Mouse (Mus musculus): ENCODE measurements around the gene 4931422A03Rik.
A peak's percentile ranks its signal among the peaks of the same experiment; 100 is the strongest.
"Not testable (repeated sequence)": the region's sequence is repeated elsewhere in the genome, so short reads cannot be mapped to it uniquely, and the experiment has no call there.

Gene 4931422A03Rik

DNA sequence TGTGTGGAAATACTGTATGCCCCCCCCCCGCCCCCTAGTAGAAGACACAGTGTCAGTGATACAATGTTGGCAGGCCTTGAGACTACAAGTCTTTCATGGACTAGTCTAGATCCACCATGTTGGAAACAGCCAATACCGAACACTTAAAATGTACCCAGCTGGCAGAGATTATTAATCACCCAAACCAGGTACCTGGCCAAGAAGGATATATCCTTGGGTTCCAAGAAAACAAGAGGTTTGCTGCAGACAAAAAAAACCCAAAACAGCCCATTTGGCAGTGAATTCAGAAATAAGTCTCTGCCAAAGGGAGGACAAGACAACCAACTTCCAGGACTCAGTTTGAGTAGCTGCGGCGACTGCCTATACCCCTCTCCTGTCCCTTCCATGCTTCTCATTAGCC is 3.5 kb downstream of the 4931422A03Rik start:
- no peak for DNase-seq

DNA sequence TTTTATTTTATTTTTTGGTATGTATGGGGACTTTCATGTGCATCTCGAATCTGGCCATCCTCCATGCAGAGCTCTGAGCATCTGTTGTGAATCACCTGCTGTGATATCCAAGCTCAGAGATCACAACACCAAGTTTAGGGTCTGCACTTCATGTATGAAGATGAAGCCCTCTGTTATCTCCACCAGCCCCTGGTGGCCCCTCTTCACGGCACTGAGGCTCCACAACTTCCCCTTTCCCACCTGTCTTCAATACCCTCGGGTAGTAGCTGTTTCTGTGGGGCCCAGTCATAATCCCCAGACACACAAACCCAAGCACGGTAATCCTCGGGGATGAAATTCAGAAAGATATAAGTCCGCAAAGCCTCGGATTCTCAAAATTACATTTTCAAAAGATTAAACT is 5.1 kb downstream of the 4931422A03Rik start:
- no peak for DNase-seq

DNA sequence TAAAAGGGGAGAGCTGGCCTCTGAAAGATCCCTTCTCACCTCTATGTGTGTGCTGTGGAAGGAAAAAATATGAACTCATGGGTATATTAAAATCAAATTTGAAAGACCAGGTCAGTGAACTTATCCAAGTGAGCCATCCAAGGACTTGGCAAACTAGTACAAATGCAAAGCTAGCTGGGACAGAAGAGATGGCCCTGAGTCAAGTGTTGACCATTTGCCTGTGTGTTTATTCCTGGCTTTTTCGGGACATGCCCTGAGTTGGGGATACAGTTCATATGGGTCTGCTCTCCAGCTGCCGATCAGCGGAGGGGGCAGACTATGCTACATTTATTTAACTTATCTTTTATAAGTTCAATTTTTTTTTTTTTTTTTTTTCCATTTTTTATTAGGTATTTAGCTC is 19.3 kb downstream of the 4931422A03Rik start:
- not testable (repeated sequence) for DNase-seq

DNA sequence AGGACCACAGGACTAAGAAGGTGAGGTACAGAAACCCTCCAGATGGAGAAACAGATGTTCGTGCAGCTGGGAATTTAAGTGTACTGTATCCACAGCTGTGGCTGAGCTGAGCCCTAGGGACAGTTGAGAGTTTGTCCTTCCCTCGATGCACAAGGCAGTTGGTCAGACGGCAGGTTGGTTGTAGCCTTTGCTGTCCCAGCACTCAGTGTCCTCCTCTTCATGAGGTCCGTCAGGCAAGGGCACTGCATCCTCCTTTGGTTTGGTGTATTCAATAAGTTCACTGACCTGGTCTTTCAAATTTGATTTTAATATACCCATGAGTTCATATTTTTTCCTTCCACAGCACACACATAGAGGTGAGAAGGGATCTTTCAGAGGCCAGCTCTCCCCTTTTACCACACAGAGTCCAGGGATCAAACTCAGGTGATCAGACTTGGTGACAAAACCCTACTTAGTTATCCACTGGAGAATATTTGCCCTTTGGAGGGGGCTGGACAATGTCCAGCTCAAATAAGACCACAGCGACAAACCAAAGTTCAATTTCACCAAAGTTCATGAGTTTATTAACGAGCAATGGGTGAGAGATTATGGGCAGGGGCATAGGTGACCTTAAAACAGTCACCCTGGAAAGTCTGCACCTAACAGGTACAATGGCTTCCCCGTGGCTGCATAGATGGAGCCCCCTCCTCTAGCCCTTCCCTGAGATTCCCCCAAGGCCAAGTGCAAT is 20.2 kb downstream of the 4931422A03Rik start:
- DNase-seq, result no peak

DNA sequence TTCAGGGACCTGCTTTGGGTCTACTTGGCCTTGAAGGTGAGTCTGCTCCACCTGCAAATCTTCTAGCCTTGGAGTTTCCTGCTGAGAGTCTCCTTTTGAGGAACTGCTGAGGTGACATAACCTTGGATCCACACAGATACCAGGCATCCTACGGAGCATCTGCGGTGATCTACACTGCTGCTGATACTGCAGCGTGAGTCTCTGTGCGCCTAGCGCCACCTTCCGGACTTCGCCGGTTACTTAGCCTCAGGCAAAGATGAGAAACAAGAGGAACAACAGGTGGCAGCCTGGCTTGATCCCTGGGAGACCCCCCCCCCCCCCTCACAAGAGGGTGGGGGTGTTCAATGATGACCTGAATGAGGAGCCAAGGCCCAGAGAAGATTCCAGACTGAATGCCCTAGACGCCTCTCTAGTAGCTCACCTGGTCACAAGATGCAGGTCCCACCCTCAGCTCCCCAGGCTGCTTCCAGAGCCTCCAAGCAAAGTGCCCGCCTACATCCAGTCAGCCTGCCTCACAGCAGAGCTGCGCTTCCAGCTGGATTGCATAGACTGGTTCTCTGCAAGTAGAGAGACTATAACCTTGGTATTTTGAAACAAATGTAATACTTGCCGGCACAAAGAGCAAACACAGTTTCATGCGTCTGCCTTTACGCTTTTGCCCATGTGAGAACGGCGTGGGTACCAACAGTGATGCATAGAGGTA is 25.3 kb downstream of the 4931422A03Rik start:
- peak; percentile 22 for DNase-seq

DNA sequence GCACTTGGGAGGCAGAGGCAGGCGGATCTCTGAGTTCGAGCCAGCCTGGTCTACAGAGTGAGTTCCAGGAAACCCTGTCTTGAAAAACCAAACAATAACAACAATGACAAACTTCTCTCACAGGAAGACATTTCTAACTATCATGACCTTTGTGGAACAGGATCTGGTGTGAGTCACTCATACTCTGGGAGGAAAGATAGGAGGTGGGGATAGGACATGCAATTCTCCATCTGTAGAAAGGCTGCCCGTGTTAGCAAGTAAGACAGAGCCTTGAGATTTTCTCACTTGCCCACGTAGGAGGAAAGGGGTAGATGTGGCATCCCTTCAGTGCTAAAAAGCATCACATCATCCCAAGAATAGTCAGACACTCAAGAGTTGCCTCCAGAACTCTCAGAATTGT is 26.3 kb downstream of the 4931422A03Rik start:
- DNase-seq, result no peak

DNA sequence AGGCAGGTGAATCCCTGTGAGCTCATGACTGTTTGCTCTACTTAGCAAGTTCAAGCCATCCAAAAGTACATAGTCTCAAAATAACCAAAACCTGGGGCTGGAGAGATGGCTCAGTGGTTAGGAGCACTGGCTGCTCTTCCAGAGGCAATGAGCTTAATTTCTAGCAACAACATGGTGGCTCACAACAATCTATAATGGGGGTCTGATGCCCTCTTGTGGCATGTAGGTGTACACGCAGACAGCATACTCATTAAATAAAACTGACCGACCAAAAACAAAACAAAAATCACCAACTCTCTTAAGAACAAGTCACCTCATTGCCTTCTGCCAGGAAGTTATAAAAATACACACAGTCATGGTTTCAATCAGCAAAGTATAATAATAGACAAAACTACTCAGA is 27.1 kb downstream of the 4931422A03Rik start:
- no peak for DNase-seq

DNA sequence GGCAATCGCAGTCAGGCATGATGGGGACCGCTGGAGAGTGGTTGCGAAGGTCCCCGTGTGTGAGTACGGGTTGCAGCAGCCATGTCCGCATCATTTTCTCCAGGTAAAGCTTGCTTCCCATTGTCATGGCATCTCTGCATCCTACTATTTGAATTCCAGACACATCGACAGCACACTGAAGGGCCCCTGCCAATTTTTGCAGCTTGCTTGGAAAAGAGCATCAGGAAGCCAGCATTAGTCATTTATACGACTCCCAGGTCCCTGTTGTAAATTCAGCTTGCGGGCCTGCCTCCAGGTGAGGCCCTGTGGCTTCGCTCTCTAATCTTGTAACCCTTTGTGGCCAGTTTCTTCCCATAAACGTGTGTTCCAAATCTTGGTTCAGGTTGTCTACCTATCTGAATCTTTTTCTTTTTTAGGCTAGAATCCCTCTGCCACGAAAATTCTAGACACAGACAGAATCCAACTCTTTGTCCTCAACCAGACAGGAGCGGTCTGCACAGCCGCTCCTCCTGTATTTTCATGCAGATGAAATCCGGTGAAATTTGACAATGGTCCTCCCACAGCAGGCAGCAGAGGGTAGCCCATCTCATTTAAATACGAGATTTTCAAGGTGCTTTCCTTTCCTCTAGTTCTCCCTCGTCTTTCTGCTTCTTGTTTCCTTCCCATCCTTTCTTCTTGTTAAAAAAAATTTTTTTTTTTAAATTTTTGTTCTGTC is 35.4 kb downstream of the 4931422A03Rik start:
- no peak for DNase-seq

DNA sequence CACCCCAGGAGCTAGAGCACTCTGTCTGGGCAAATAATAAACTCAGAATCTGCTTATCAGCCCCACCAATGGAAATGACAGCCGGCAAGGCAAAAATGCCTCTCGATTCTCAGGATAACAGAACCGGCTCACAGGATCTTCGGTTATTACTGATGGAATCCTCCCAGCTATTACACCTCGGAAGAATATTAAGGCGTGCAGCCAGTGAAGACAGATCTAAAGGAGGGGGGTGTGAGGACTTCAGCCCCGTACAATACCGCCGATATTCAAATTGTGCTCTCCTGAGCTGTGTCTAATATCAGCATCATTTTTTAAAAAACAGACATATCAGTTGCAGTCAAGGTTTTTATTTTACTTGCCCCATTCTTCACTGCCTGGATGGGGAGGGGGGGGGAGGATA is 36.0 kb downstream of the 4931422A03Rik start:
- no peak for DNase-seq

DNA sequence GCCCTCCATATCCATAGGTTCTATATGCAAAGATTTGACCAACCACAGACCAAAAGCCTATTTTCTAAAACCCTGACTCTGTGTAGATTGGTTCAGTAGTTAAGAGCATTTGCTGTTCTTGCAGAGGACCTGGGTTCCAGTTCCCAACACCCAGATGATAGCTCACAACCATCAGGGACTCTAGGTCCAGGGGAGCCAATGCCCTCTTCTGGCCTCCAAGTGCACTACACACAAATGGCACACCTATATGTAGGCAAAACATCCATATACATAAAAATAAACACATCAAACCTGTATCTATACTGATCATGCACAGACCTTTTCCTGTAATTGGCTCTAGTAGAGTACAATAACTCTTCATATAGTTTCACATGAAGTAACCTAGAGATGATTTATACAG is 36.9 kb downstream of the 4931422A03Rik start:
- DNase-seq, result no peak

DNA sequence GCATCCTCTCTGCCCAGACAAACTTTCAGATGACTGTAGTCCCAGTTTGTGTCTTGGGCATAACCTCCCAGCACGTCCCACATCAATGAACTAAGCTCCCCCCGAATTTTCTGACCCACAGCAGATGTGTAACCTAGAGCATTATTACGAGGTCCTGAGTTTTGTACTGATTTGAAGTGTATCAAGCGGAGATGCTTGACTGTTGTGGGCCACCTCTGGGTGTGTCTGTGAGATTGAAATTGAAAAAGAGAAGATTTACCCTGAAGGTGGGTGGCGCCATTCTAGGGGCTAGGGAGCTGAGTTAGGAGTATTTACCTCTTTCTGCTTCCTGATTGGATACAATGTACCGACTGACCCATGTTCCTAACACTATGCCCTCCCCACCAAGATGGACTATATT is 38.4 kb downstream of the 4931422A03Rik start:
- no peak for DNase-seq

DNA sequence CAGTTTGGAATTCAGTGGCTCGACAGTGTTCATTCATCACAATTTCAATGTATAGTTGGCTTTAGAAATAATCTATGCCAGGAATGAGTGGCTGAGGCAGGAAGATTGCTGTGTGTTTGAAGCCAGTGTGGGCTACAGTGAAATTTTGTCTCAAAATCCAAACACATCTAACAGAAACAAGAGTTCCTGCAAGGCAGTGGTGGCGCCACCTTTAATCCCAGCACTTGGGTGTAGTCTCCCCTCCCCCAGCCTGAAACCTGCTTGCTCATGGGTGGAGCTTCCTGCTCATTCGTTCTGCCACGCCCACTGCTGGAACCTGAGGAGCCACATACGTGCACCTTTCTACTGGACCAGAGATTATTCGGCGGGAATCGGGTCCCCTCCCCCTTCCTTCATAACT is 40.6 kb downstream of the 4931422A03Rik start:
- not testable (repeated sequence) for DNase-seq

DNA sequence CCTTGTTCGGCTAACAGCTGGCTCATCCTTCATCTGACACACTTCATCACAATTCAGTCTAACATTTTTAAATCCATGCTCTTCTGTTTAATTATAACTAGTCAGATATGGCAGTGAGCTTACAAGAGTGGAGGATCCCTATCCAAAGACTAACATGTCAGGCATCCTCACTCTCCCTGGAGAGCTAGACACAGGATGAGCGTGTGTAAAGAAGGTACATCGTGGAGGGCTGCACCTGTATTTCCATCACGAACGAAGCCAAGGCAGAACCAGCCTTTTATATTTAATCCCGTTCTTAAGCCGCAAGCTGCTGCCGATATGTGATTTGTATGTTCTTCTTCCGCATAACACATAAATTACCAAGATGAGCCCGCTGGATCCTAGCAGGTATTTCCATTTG is 45.0 kb downstream of the 4931422A03Rik start:
- no peak for DNase-seq

DNA sequence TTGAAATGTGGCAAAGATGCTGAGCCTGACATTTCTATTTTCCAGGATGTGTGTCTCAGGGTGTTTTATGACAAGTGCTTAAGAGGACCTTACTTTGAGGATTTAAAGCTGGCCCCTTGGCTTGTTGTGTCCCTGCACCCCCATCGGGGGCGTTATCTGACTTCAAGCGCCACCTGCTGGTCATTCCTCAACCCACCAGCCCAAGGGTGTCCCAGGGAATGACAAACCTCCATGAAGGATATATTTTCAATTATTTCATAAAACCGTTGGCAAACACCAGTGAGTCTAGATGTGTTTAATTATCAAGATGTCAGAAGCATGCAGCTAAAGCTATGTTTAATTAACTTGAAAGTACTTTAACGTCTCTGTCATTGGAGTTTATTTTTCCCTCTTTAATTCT is 45.9 kb downstream of the 4931422A03Rik start:
- peak; percentile 49 for DNase-seq

DNA sequence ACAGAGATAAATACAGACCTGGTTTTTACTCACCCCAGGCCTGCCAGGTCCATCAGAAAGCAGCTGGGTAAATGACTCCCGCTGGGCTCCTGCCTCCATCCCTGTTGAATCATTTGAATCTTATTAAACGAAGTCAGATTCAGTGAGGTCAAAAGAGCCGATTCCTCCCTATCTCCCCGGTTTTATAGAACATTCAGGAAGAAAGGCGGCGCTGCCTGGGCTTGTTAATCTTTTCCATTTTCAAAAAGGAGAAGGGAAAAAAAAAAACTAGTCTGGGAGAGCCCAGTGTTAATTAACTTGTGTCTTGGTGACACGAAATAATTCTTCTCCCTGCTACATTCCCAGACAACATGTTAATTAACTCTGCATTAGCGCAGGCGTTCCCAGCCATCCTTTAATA is 50.4 kb downstream of the 4931422A03Rik start:
- DNase-seq, result no peak

DNA sequence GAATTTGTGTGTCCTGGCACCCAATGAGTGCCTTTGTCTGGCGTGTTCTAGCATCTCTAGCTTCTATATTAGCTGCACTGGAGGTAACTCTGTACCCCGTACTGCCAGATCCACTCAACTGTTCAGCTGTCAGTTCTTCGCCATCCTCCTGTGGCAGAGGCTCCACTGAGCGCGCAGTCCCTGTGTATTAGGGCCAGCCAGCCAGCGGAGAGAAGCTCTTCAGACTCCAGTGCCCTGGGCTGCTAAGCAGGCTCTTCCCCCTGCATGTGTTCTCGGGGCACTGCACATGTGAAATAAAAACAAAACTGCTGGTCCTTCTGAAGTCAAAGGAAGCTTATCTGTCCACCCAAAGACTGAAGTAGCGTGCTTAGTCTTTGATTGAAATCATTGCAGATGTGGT is 50.9 kb downstream of the 4931422A03Rik start:
- DNase-seq, result no peak

DNA sequence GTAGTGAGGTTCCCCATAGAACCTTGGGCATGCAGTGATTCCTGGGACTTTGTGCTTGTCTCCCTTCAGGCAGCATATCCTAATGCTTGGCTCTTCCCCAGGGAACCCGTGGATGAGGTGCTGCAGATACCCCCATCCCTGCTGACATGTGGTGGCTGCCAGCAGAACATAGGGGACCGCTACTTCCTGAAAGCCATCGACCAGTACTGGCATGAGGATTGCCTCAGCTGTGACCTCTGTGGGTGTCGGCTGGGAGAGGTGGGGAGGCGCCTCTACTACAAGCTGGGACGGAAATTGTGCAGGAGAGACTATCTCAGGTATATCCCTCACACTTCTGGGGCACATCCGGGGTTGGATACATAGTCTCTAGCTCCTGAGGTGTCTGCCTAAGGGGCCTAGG is 52.3 kb downstream of the 4931422A03Rik start:
- DNase-seq, result no peak

DNA sequence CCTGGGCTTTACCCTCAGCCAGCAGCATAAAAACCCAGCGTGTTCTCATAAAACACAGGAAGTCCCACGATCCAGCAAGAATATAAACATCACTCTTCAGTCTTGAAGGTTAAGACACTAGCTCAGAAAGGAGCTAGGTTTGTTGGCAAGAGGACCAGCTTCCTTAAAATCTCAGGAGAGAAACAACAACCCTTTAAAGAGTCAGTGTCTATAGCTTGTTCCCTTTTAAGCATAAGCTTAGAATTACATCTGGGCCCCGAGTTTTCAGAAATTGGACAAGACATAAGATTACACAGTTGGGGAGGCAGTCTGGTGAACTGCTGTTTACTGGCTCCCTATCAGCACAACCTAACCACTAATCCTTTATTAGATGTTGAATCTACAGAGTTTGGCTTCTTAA is 56.3 kb downstream of the 4931422A03Rik start:
- no peak for DNase-seq

DNA sequence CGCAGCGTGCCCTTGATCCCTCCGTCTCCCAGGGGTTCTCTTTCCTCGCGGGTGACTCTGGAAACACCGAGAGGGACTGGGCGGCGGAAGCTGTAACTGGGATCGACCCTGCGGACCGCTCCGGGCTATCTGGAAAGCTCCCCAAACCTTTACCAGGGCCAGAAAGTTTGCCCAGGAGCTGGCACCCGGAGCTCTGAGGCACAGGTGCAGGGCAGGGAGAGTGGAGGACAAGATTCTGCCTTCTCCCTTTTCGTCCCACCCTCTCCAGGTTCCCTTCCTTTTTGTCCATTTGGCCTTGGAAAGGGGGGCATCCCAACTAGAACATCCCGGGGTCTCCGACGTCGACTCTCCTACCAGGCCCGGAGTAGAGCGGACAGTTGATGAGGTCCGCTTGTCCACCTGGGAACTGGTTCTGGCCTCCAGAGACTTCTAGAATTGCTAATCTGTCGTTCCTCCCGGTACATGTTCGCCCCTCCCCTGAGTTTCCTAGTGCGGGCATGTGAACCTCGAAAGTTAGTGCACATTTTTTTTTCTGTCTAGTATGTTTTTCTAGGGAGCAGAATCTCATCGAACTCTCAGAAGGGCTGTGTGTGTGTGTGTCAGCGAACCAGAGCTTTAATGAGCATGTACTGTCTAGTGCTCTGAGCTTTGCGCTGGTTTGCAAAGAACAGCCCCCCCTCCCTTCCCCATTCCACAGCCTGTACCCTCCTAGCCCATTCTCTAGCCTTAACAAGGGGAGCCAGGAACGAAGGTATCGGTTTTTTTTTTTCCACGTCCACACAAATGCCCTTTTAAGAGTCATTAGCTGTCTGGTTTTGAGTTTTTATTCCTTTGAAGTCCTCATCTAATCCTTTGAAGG is 57.1 kb downstream of the 4931422A03Rik start:
- DNase-seq, result no peak

DNA sequence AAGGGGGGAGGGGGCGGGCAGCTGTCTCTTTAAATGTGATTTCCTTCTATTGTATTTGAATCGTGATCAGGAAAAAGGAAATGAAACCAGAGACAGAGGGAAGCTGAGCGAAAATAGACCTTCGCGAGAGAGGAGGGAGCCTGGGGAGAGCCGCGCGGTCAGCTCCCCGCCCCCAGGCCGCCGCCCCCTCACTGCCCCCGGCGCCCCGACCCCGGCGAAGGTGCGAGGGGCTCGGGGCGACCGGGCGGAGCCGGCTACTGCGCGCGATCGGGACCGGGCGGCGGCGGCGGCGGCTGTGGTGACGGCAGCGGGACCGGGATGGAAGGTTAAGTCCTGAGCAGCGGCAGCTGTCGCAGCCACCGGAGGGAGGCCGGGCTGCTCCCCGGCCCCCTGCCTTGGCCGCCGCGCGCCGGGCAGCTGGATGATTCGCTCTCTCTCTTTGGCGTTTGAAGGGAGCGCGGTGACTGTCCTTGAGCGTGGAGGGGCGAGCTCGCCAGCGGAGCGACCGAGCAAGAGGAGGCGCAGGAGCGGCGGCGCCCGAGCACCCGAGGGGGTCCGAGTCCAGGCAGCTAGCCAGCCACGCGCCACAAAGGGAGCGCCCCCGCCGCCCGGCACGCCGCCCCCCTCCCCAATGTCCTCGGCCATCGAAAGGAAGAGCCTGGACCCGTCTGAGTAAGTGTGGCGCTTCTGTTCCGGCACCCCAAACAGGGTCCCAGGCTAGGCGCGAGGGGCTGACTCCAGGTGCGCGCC is 57.9 kb downstream of the 4931422A03Rik start:
- peak; percentile 23 for DNase-seq

DNA sequence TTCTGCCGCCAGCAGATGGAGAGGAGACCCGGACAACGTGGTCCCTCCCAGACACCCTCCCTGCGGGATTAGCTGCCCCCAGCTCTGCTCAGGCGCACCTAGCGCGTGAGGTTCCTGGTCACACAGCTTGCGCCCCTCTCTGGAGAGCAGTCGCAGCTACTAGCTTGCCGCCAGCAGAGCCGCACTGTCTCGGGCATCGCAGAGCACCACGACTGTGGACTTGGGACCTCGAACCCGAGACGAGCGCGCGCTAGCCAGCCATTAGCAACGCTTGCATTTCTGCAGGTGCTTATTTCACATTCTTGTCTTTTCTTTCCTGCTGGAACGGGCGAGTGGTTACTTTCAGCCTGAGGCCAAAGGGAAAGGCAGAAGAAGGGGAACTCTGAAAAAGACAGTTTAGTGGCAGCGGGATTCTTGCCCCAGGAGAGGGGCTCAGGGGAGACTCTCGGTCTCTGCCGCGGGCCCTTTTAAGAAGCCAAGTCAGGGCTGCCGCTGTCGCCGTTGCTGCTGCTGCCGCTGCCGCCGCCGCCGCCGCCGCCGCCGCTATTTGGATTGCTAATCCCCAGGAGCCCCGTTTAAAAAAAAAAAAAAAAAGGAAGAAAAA is 58.6 kb downstream of the 4931422A03Rik start:
- DNase-seq, result peak; percentile 30

DNA sequence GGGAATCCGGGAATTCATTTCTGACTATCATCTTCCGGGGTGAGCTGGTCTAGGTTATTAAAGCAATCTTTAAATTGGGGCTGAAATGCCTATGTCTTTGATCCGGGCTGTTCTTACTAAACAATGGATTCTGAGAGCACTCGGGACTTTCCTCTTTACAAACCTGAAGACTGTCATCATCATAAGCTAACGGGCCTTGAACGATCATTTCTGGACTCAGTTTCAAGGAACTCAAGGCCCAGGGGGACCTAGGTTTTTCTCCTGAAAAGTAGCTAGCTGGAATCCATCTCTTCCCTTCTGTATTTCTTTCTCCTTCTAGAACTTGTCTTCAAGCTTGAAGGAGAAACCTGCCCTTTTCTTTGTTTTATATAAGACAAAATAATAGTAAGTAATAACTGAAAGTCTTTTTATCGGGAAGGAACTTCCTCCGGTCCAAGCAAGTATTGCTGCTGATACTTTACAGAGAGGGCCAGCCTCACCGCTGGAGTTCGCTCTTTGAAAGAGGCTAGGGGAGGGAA is 59.2 kb downstream of the 4931422A03Rik start:
- no peak for DNase-seq
